Mouse (Mus musculus): ENCODE data around the gene 2410002F23Rik.
"Not testable (repeated sequence)": the region's sequence is repeated elsewhere in the genome, so short reads cannot be mapped to it uniquely, and the experiment has no call there.

GRCm38 (mm10) chr7:44221601-44222000 is 24.9 kb upstream of the 2410002F23Rik start:
- TF ChIP-seq CTCF (IDR thresholded peaks at IDR 0.05; ENCODE audit: insufficient read depth, low read length); POLR2A (IDR thresholded peaks at IDR 0.05; ENCODE audit: borderline replicate concordance, extremely low read depth, low read depth, low read length): not testable (repeated sequence)

All from lung, adult 2 months (tissue).